Mouse (Mus musculus) liver, postnatal 0 days (tissue): ENCODE results near the gene Gm21885.

ENCODE experiments used
- CTCF ChIP-seq: sonication (generic); IDR thresholded peaks from 2 replicates; pipeline ENCODE4 v1.5.1; 2016; ENCODE audit warnings: antibody characterized with exemption, low read depth
- EP300 ChIP-seq: IDR thresholded peaks from 2 replicates; pipeline ENCODE4 v1.6.1; 2016; ENCODE audit warnings: antibody characterized with exemption, low read depth, mild to moderate bottlenecking

- no peak for TF ChIP-seq EP300
- no peak for TF ChIP-seq CTCF
These were observed 11.8 kb upstream of the Gm21885 start for GRCm38 (mm10) chr11:94269906-94270305.
